Mouse (Mus musculus): ENCODE measurements around the gene Srrm2. TPM values are rescaled to one million over a fixed set of nuclear protein-coding genes. Genes with fewer than 3 reads are reported as not detected.

Srrm2 gene
- 100 to 1,000 TPM; 234 to 326 TPM for polyA plus RNA-seq (2017; shearing (Covaris generic))

- peak; percentile 47 for ATAC-seq
Measured at GRCm38 (mm10) chr17:23790269-23791078, at the start of gene Srrm2. Srrm2 (plus strand) TSS chr17:23790532.

GRCm38 (mm10) chr17:23740598-23741021 is 49.7 kb upstream of the Srrm2 start, which contains the start of gene Paqr4:
Paqr4 (minus strand) TSS chr17:23740867.
- ATAC-seq: peak; percentile 11

GRCm38 (mm10) chr17:23741359-23742209 is 48.7 kb upstream of the Srrm2 start:
- ATAC-seq: no peak

- peak; percentile 38 for ATAC-seq
Measured at GRCm38 (mm10) chr17:23742210-23742793, 48.0 kb upstream of the Srrm2 start.

GRCm38 (mm10) chr17:23742941-23743340 is 47.4 kb upstream of the Srrm2 start:
- ATAC-seq: no peak

- ATAC-seq: no peak
Measured at GRCm38 (mm10) chr17:23744076-23744475, 46.3 kb upstream of the Srrm2 start.

GRCm38 (mm10) chr17:23744651-23745050 is 45.7 kb upstream of the Srrm2 start:
- no peak for ATAC-seq

GRCm38 (mm10) chr17:23745301-23746251 is 44.8 kb upstream of the Srrm2 start, which contains the start of gene Kremen2:
Kremen2 (minus strand) TSS chr17:23745833.
- ATAC-seq: no peak

GRCm38 (mm10) chr17:23746311-23746710 is 44.0 kb upstream of the Srrm2 start:
- no peak for ATAC-seq

- ATAC-seq: no peak
Measured at GRCm38 (mm10) chr17:23746767-23747166, 43.6 kb upstream of the Srrm2 start.

- no peak for ATAC-seq
Measured at GRCm38 (mm10) chr17:23747471-23747870, 42.9 kb upstream of the Srrm2 start.

GRCm38 (mm10) chr17:23748026-23748425 is 42.3 kb upstream of the Srrm2 start:
- peak; percentile 12 for ATAC-seq

- peak; percentile 60 for ATAC-seq
Measured at GRCm38 (mm10) chr17:23748631-23749391, 41.5 kb upstream of the Srrm2 start.

GRCm38 (mm10) chr17:23749400-23750191 is 40.7 kb upstream of the Srrm2 start:
- ATAC-seq: no peak

GRCm38 (mm10) chr17:23755689-23756088 is 34.6 kb upstream of the Srrm2 start:
- no peak for ATAC-seq

GRCm38 (mm10) chr17:23757581-23757980 is 32.8 kb upstream of the Srrm2 start:
- no peak for ATAC-seq

- no peak for ATAC-seq
Measured at GRCm38 (mm10) chr17:23758801-23759200, 31.5 kb upstream of the Srrm2 start.

GRCm38 (mm10) chr17:23760231-23760630 is 30.1 kb upstream of the Srrm2 start:
- no peak for ATAC-seq

- ATAC-seq: no peak
Measured at GRCm38 (mm10) chr17:23761155-23761554, 29.2 kb upstream of the Srrm2 start.

- no peak for ATAC-seq
Measured at GRCm38 (mm10) chr17:23762976-23763375, 27.4 kb upstream of the Srrm2 start.
